Mouse (Mus musculus) right cerebral cortex, adult 2 months (tissue): Measurements from ENCODE around the gene Kdelc1.

Experiments used
- DNase-seq, 2 experiments: peaks; one replicate each; pipeline ENCODE4 v3.0.0; 2021 to 2022; ENCODE audit warnings: low spot score in 2 of 2

The Kdelc1 gene

GRCm38 (mm10) chr1:44118239-44119054 is at the start of gene Kdelc1, which contains the start of gene Bivm:
TSS of gene Kdelc1 (minus strand) at chr1:44118808.
TSS of gene Bivm (plus strand) at chr1:44118957.
- DNase-seq = peak; percentile 90 to 91

GRCm38 (mm10) chr1:44167859-44168383 is 49.3 kb upstream of the Kdelc1 start:
- no peak for DNase-seq

- no peak for DNase-seq
These were observed 43.8 kb upstream of the Kdelc1 start for GRCm38 (mm10) chr1:44162389-44162788.

- no peak for DNase-seq
These were observed 43.2 kb upstream of the Kdelc1 start for GRCm38 (mm10) chr1:44161818-44162217.

- DNase-seq = no peak
These were observed 39.7 kb upstream of the Kdelc1 start for GRCm38 (mm10) chr1:44158317-44158716.

GRCm38 (mm10) chr1:44155287-44155686 is 36.7 kb upstream of the Kdelc1 start:
- DNase-seq = no peak

- DNase-seq = no peak
These were observed 30.1 kb upstream of the Kdelc1 start for GRCm38 (mm10) chr1:44148706-44149105.

GRCm38 (mm10) chr1:44147563-44148381 is 29.2 kb upstream of the Kdelc1 start, which contains the start of gene Ercc5:
TSS of gene Ercc5 (plus strand) at chr1:44147744.
- DNase-seq = peak; percentile 86 to 89

GRCm38 (mm10) chr1:44142747-44143146 is 24.1 kb upstream of the Kdelc1 start:
- DNase-seq = no peak

- DNase-seq = no peak
These were observed 21.6 kb upstream of the Kdelc1 start for GRCm38 (mm10) chr1:44140232-44140631.

- no peak for DNase-seq
These were observed 11.4 kb upstream of the Kdelc1 start for GRCm38 (mm10) chr1:44129929-44130581.

- no peak for DNase-seq
These were observed 7.0 kb upstream of the Kdelc1 start for GRCm38 (mm10) chr1:44125590-44125989.

GRCm38 (mm10) chr1:44122256-44122655 is 3.6 kb upstream of the Kdelc1 start:
- DNase-seq = no peak

GRCm38 (mm10) chr1:44120074-44120406 is 1.4 kb upstream of the Kdelc1 start:
- no peak for DNase-seq

- DNase-seq = peak; percentile 80
These were observed 829 bp upstream of the Kdelc1 start for GRCm38 (mm10) chr1:44119201-44120073.

- DNase-seq = no peak
These were observed 1.0 kb downstream of the Kdelc1 start for GRCm38 (mm10) chr1:44117571-44117970.

- DNase-seq = no peak
These were observed 15.7 kb downstream of the Kdelc1 start for GRCm38 (mm10) chr1:44102939-44103338.

GRCm38 (mm10) chr1:44102259-44102717 is 16.3 kb downstream of the Kdelc1 start, which contains the start of gene Tex30:
TSS of gene Tex30 (minus strand) at chr1:44102441.
- peak; percentile 93 to 94 for DNase-seq

GRCm38 (mm10) chr1:44101448-44102225 is 17.0 kb downstream of the Kdelc1 start:
- DNase-seq = peak; percentile 13 to 17

- peak; percentile 76 to 80 for DNase-seq
These were observed 54.0 kb downstream of the Kdelc1 start for GRCm38 (mm10) chr1:44064625-44065024.
